Mouse (Mus musculus) midbrain, postnatal 0 days (tissue): Measurements from ENCODE around the gene Gpr107. TPM values are rescaled to one million over a fixed set of nuclear protein-coding genes. Genes with fewer than 3 reads are reported as not detected.

ENCODE experiments used
- ATAC-seq: fragments of 200-750 bp; cut with Nextera tagmentation; 2 replicates; pipeline ENCODE4 v1.8.0; 2017; ENCODE audit warnings: moderate number of reproducible peaks, mild to moderate bottlenecking, moderate TSS enrichment, moderate library complexity; ENCODE audit not compliant: low FRiP score
- DNase-seq: peaks from one replicate; pipeline ENCODE4 v3.0.0-alpha.2; 2015; ENCODE audit warnings: low spot score
- H3K27ac ChIP-seq: fragments of 300-500 bp; sonication (generic); 2 replicates; pipeline ENCODE4 v1.5.1; 2014; ENCODE audit warnings: low read depth, mild to moderate bottlenecking, low read length, mixed read lengths
- H3K27me3 ChIP-seq: fragments of 300-500 bp; sonication (generic); 2 replicates; pipeline ENCODE4 v1.6.1; 2014; ENCODE audit warnings: low read length, control low read depth, mixed read lengths; ENCODE audit not compliant: insufficient read depth
- H3K36me3 ChIP-seq: fragments of 300-500 bp; sonication (generic); 2 replicates; pipeline ENCODE4 v1.6.1; 2014; ENCODE audit warnings: low read length, control low read depth, mixed read lengths; ENCODE audit not compliant: insufficient read depth
- H3K4me1 ChIP-seq: fragments of 300-500 bp; sonication (generic); 2 replicates; pipeline ENCODE4 v1.6.1; 2014; ENCODE audit warnings: mild to moderate bottlenecking, control low read depth, antibody characterized with exemption, low read length, mixed read lengths; ENCODE audit not compliant: insufficient read depth
- H3K4me2 ChIP-seq: fragments of 300-500 bp; sonication (generic); 2 replicates; pipeline ENCODE4 v1.6.1; 2014; ENCODE audit warnings: low read depth, mild to moderate bottlenecking, low read length, mixed read lengths; ENCODE audit not compliant: poor library complexity, severe bottlenecking
- H3K4me3 ChIP-seq: fragments of 300-500 bp; sonication (generic); 2 replicates; pipeline ENCODE4 v1.5.1; 2014; ENCODE audit warnings: low read depth, mild to moderate bottlenecking, low read length, moderate library complexity
- H3K9ac ChIP-seq: fragments of 300-500 bp; sonication (generic); replicated peaks from 2 replicates; pipeline ENCODE4 v1.6.1; 2014; ENCODE audit warnings: mild to moderate bottlenecking, low read length, moderate library complexity, mixed read lengths; ENCODE audit not compliant: poor library complexity, severe bottlenecking
- H3K9me3 ChIP-seq: fragments of 300-500 bp; sonication (generic); 2 replicates; pipeline ENCODE4 v1.6.1; 2016; ENCODE audit warnings: low read length, control low read depth
- CTCF ChIP-seq: IDR thresholded peaks from 2 replicates; pipeline ENCODE4 v1.5.1; 2016; ENCODE audit warnings: antibody characterized with exemption, mild to moderate bottlenecking
- WGBS: fragments of 180-500 bp; shearing (Covaris S2); extraction: QIAGEN DNeasy Blood & Tissue Kit; methylation state at CpG from one replicate; pipeline ENCODE4 v1.1.7; 2014; 5-methylcytosine and 5-hydroxymethylcytosine counted together
- polyA plus RNA-seq: library from polyadenylated mRNA; unstranded; fragments of >200 nt; fragmentation: Nextera tagmentation; extraction: Ambion mirVana; gene quantifications from 2 replicates; pipeline ENCODE4 v1.2.1, GENCODE M21; 2015
- total RNA-seq: library from RNA; depleted of rRNA; stranded (reverse); fragments of >200 nt; gene quantifications from 2 replicates; pipeline ENCODE4 v1.2.3, GENCODE M21; 2014

Gpr107 gene
- total and polyA plus RNA-seq, 2 experiments from 2014 or later: 31.6 to 46.7 TPM

DNA sequence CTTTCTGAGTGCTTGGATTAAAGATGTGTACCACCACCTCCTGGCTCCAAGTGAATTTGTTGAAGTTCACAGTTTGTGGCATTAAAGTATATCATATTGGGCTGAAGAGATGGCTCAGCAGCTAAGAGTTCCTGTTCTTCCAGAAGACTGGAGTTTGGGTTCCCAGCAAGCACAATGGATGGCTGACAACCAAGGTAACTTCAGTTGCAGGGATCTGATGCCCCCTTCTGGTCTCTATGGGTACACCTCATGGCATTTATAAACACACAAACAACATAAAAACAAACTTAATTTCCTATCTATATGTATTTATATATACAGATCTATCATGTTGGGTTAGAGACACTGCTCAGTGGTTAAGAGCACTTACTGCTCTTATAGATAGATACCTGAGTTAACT is 1.4 kb upstream of the Gpr107 start:
- H3K27ac ChIP-seq: no peak overlapping the region
- TF ChIP-seq CTCF: peak; percentile 44
- H3K4me3 ChIP-seq: no peak overlapping the region
- DNase-seq (no peak), ATAC-seq (no peak)
- no peaks in the 10 kb centered on the region for H3K27me3 ChIP-seq
- peaks cover 12% of the 10 kb centered on the region; the same call in 1 of the 2 replicates for H3K36me3 ChIP-seq
- H3K4me1 ChIP-seq: peaks cover 11% of the 10 kb centered on the region; the same call in 1 of the 2 replicates
- no peak overlapping the region for H3K9ac ChIP-seq
- no peaks in the 10 kb centered on the region for H3K9me3 ChIP-seq
- 0 out of 2 replicates have a peak overlapping the region, but pooled peaks have one; percentile 65 for H3K4me2 ChIP-seq

- Histone ChIP-seq H3K27me3 (no peaks in the 10 kb centered on the region), H3K9ac (no peak overlapping the region), H3K36me3 (no peaks in the 10 kb centered on the region), H3K4me2 (no peak overlapping the region), H3K9me3 (no peaks in the 10 kb centered on the region), H3K27ac (no peak overlapping the region), H3K4me1 (peaks cover 6% of the 10 kb centered on the region; the same call in 1 of the 2 replicates), H3K4me3 (no peak overlapping the region)
- no peak for ATAC-seq
- DNase-seq: no peak
- 90% methylated on average over 3 of the region's 3 CpGs for WGBS
- no peak for TF ChIP-seq CTCF
Measured at GRCm38 (mm10) chr2:31156846-31157245, 4.7 kb downstream of the Gpr107 start.

GRCm38 (mm10) chr2:31160147-31160920 is 8.2 kb downstream of the Gpr107 start:
- TF ChIP-seq CTCF: no peak
- no peak for ATAC-seq

GRCm38 (mm10) chr2:31161620-31162019 is 9.5 kb downstream of the Gpr107 start:
- WGBS: 91% methylated on average over 4 of the region's 4 CpGs
- no peak for TF ChIP-seq CTCF
- Histone ChIP-seq H3K4me1 (no peaks in the 10 kb centered on the region), H3K4me3 (no peak overlapping the region), H3K4me2 (no peak overlapping the region), H3K27ac (no peak overlapping the region), H3K36me3 (no peaks in the 10 kb centered on the region), H3K9me3 (no peaks in the 10 kb centered on the region), H3K9ac (no peak overlapping the region), H3K27me3 (no peaks in the 10 kb centered on the region)
- no peak for DNase-seq
- no peak for ATAC-seq

More at GRCm38 (mm10) chr2:31160147-31160920, 8.2 kb downstream of the Gpr107 start:
- Histone ChIP-seq H3K9me3 (no peaks in the 10 kb centered on the region), H3K4me2 (no peak overlapping the region), H3K27ac (no peak overlapping the region), H3K36me3 (no peaks in the 10 kb centered on the region), H3K9ac (no peak overlapping the region), H3K4me3 (no peak overlapping the region), H3K27me3 (no peaks in the 10 kb centered on the region), H3K4me1 (no peaks in the 10 kb centered on the region)
- DNase-seq: no peak
- WGBS: 88% methylated on average over 10 of the region's 10 CpGs

DNA sequence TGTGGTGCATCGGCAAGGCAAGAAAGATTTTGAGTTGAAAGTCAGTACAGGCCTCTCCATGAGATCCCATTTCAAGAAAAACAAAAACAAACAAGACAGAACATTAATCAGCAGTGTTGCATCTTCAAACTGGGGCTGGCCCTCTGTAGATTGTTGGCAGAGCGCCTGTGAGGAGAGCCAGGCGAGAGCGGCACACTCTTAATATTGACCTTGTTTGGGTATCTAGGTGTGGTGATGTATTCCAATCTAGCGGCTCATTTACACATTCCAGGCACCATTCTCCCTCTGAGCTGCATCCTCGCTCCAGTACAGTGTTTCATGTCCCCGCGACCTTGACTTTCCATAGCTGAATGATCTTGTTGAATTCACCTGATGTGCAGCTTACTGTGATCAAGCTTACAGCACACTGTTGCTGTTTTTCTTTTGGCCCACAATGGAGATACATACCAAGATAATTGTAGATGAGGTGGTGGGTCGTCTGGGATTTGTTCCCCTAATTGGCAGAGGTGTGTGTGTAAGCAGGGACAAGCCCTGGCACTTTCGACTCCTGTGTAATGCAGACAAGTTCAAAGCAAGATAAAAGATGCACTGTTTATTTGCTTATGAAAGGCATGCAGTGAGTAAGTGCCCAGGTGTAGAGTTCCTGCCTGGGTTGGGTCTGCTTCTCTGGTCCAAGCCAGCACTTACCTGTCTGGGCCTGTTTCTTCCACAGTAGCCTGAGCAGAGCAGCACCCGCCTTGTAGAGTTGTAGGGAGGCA is 11.4 kb downstream of the Gpr107 start:
- Histone ChIP-seq H3K9ac (no peak overlapping the region), H3K9me3 (no peaks in the 10 kb centered on the region), H3K27me3 (no peaks in the 10 kb centered on the region), H3K4me1 (no peaks in the 10 kb centered on the region), H3K4me3 (no peak overlapping the region), H3K36me3 (peaks cover 11% of the 10 kb centered on the region), H3K4me2 (no peak overlapping the region), H3K27ac (no peak overlapping the region)
- 85% methylated on average over 11 of the region's 11 CpGs for WGBS
- DNase-seq (no peak), ATAC-seq (no peak)
- TF ChIP-seq CTCF: no peak
